Mouse (Mus musculus) lung, embryonic 14.5 days (tissue): ENCODE measurements at regions not wholly inside any gene's neighbourhood (a gene's known extent, or its start where the extent isn't known, plus 50 kb on each side); places are given as distances from the start of the nearest gene placed in this dataset.

ENCODE experiments used
- ATAC-seq: fragments of 200-750 bp; cut with Nextera tagmentation; 2 replicates; pipeline ENCODE4 v1.8.0; 2017; ENCODE audit warnings: mild to moderate bottlenecking, moderate TSS enrichment, moderate library complexity; ENCODE audit not compliant: insufficient read depth
- DNase-seq: peaks from one replicate; pipeline ENCODE4 v3.0.0-alpha.2; 2015
- H3K27ac ChIP-seq: fragments of 300-500 bp; sonication (generic); 2 replicates; pipeline ENCODE4 v1.5.1; 2014; ENCODE audit warnings: low read depth, mild to moderate bottlenecking, moderate library complexity
- H3K27me3 ChIP-seq: fragments of 300-500 bp; sonication (generic); 2 replicates; pipeline ENCODE4 v1.6.1; 2014; ENCODE audit warnings: low read length, control low read depth; ENCODE audit not compliant: insufficient read depth
- H3K36me3 ChIP-seq: fragments of 300-500 bp; sonication (generic); 2 replicates; pipeline ENCODE4 v1.6.1; 2014; ENCODE audit warnings: control low read depth; ENCODE audit not compliant: insufficient read depth
- H3K4me1 ChIP-seq: fragments of 300-500 bp; sonication (generic); 2 replicates; pipeline ENCODE4 v1.6.1; 2014; ENCODE audit warnings: antibody characterized with exemption, control low read depth; ENCODE audit not compliant: insufficient read depth
- H3K4me2 ChIP-seq: fragments of 300-500 bp; sonication (generic); 2 replicates; pipeline ENCODE4 v1.6.1; 2014; ENCODE audit warnings: mild to moderate bottlenecking
- H3K4me3 ChIP-seq: fragments of 300-500 bp; sonication (generic); 2 replicates; pipeline ENCODE4 v1.5.1; 2014; ENCODE audit warnings: low read depth, low read length
- H3K9ac ChIP-seq: fragments of 300-500 bp; sonication (generic); 2 replicates; pipeline ENCODE4 v1.6.1; 2014
- H3K9me3 ChIP-seq: fragments of 300-500 bp; sonication (generic); 2 replicates; pipeline ENCODE4 v1.6.1; 2016; ENCODE audit warnings: low read depth, low read length, control low read depth
- CTCF ChIP-seq: IDR thresholded peaks from 2 replicates; pipeline ENCODE4 v1.5.1; 2016; ENCODE audit warnings: antibody characterized with exemption, low read depth
- WGBS: fragments of 180-500 bp; shearing (Covaris S2); extraction: QIAGEN DNeasy Blood & Tissue Kit; methylation state at CpG from one replicate; pipeline ENCODE4 v1.1.7; 2014; 5-methylcytosine and 5-hydroxymethylcytosine counted together

DNA sequence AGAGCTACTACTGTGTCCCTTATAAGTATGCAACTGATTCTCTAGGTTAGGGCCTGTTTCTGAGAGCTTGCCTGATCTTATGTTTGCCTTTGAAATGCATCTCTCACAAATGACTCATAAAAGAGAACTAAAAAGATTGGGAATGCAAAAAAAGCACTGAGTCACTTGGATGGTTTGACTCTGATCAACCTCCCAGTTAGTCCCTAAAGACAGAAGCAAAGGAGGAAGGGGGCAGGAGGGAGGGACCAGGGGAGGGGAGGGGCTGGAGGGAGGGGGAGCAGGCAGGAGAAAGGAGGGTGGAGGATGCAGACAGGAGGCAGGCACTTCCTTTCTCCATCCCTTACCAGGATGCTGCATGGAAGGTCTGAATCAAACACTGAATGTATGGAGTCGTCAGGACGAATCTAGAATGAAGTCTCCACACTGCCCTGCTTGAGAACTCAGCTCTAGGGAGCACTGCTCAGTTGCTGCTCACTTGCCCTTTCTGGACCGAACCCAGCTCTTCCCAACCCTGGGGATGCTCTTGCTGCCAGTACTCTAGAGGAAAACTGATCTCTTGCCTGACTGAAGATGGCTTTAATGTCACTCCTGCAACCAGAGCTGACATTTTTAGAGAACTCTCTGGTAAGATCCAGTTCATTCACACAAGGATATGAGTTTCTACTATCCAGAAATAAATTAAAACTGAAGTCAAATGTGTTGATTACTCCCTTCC is 201.7 kb downstream of the Hlx start:
- no peak overlapping the region for H3K4me3 ChIP-seq
- H3K36me3 ChIP-seq, result no peaks in the 10 kb centered on the region
- DNase-seq (no peak), ATAC-seq (no peak)
- H3K27me3 ChIP-seq, result no peaks in the 10 kb centered on the region
- 50% methylated on average over 3 of the region's 3 CpGs for WGBS
- H3K9me3 ChIP-seq, result no peaks in the 10 kb centered on the region
- no peak for TF ChIP-seq CTCF
- H3K27ac ChIP-seq, result no peak overlapping the region
- H3K4me1 ChIP-seq, result no peaks in the 10 kb centered on the region
- H3K9ac ChIP-seq, result no peak overlapping the region
- no peak overlapping the region for H3K4me2 ChIP-seq

- Histone ChIP-seq H3K4me2 (no peak overlapping the region), H3K27me3 (no peaks in the 10 kb centered on the region), H3K4me1 (no peaks in the 10 kb centered on the region), H3K27ac (no peak overlapping the region), H3K36me3 (no peaks in the 10 kb centered on the region), H3K9ac (no peak overlapping the region), H3K4me3 (no peak overlapping the region), H3K9me3 (no peaks in the 10 kb centered on the region)
- ATAC-seq (no peak), DNase-seq (no peak)
- WGBS, result 77% methylated on average over 4 of the region's 4 CpGs
- TF ChIP-seq CTCF, result no peak
Observed at GRCm38 (mm10) chr1:184525740-184526139, 206.7 kb downstream of the Hlx start.

- TF ChIP-seq CTCF, result no peak
- 74% methylated on average over 5 of the region's 5 CpGs for WGBS
- Histone ChIP-seq H3K4me1 (no peaks in the 10 kb centered on the region), H3K4me3 (no peak overlapping the region), H3K27me3 (no peaks in the 10 kb centered on the region), H3K9ac (no peak overlapping the region), H3K9me3 (no peaks in the 10 kb centered on the region), H3K36me3 (no peaks in the 10 kb centered on the region), H3K4me2 (no peak overlapping the region), H3K27ac (no peak overlapping the region)
- ATAC-seq, result no peak
- no peak for DNase-seq
Observed at GRCm38 (mm10) chr1:184519551-184519950, 212.9 kb downstream of the Hlx start.

- Histone ChIP-seq H3K4me1 (peaks cover 7% of the 10 kb centered on the region), H3K9me3 (no peaks in the 10 kb centered on the region), H3K4me3 (no peak overlapping the region), H3K9ac (no peak overlapping the region), H3K27me3 (no peaks in the 10 kb centered on the region), H3K27ac (no peak overlapping the region), H3K4me2 (no peak overlapping the region), H3K36me3 (no peaks in the 10 kb centered on the region)
- 70% methylated on average over 4 of the region's 4 CpGs for WGBS
- DNase-seq (no peak), ATAC-seq (no peak)
- no peak for TF ChIP-seq CTCF
Observed at GRCm38 (mm10) chr1:184504663-184505062, 227.8 kb downstream of the Hlx start.

- H3K4me1 ChIP-seq, result peaks cover 10% of the 10 kb centered on the region
- no peaks in the 10 kb centered on the region for H3K9me3 ChIP-seq
- TF ChIP-seq CTCF, result no peak
- no peaks in the 10 kb centered on the region for H3K36me3 ChIP-seq
- no peak overlapping the region for H3K4me2 ChIP-seq
- no peak overlapping the region for H3K9ac ChIP-seq
- H3K27ac ChIP-seq, result no peak overlapping the region; the same call in 1 of the 2 replicates
- 35% methylated on average over 4 of the region's 4 CpGs for WGBS
- DNase-seq (peak; percentile 90), ATAC-seq (0 out of 2 replicates have a peak, but pooled peaks have one; percentile 15)
- H3K27me3 ChIP-seq, result no peaks in the 10 kb centered on the region
- H3K4me3 ChIP-seq, result no peak overlapping the region
Observed at GRCm38 (mm10) chr1:184503827-184504355, 228.5 kb downstream of the Hlx start.

DNA sequence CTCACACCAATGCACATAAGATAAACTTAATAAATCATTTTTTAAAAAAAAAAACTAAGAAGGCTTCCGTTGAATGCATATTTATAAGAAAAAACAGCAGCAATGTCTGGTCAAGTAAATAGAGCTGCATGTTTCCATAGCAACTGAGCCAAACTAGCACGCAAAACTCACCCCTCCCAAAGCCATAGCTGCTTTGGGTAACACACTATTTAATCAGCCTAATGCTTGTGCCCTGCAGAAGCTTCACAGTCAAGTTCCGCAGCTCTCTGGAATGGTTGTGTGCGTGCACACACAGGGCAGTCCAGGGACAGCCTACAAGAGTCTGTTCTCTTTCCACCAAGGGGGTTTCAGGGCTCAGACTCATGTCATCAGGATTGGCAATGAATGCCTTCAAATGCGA is 231.7 kb downstream of the Hlx start:
- DNase-seq (peak; percentile 86), ATAC-seq (peak; percentile 47; the same call in 1 of the 2 replicates)
- 38% methylated on average over 5 of the region's 5 CpGs for WGBS
- no peak for TF ChIP-seq CTCF
- Histone ChIP-seq H3K27ac (peak overlapping the region; percentile 48; the same call in 1 of the 2 replicates), H3K27me3 (no peaks in the 10 kb centered on the region), H3K9ac (no peak overlapping the region), H3K4me3 (no peak overlapping the region), H3K4me2 (no peak overlapping the region), H3K36me3 (no peaks in the 10 kb centered on the region), H3K4me1 (peaks cover 10% of the 10 kb centered on the region), H3K9me3 (no peaks in the 10 kb centered on the region)

DNA sequence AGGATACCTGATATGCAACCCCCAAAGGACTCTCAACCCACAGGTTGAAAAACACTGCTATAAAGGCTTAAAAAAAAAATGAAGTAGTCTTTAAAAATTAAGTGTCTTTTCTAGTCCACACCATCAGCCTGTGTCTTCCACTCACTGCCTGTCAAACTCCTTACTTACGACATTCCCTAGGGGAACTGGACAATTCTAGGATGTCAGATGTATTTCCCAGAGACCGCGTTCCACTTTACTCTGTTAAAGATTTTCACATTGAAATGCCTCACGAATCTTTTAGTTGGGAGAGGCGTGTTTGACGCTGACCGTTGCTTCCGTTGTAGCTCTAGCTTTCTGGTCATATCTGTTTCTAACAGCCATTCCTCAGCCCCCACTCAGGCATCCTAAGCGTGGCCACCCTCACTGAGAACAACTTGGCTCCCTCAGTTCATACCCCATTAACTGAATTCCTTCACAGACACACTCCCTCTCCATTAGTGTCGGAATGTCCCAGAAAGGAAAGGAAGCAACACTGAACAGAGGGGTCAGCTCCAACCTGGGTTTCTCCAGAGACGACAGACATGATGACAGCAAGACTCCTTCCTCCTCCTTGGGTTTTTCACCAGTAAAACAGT is 233.4 kb downstream of the Hlx start:
- peak; percentile 92 for DNase-seq
- no peak for TF ChIP-seq CTCF

More for the DNA sequence above, 233.4 kb downstream of the Hlx start:
- Histone ChIP-seq H3K4me2 (no peak overlapping the region), H3K9me3 (no peaks in the 10 kb centered on the region), H3K36me3 (no peaks in the 10 kb centered on the region), H3K4me3 (no peak overlapping the region), H3K27ac (peak overlapping the region; percentile 70; the same call in 1 of the 2 replicates), H3K27me3 (no peaks in the 10 kb centered on the region), H3K4me1 (peaks cover 10% of the 10 kb centered on the region), H3K9ac (no peak overlapping the region)
- WGBS, result 28% methylated on average over 11 of the region's 11 CpGs
- peak; percentile 93 for ATAC-seq
